Mouse (Mus musculus): ENCODE measurements around the gene Plbd2.

The Plbd2 gene

GRCm38 (mm10) chr5:120473361-120473760, 30.1 kb downstream of the Plbd2 start:
- no peak for DNase-seq

GRCm38 (mm10) chr5:120472770-120473169, 30.7 kb downstream of the Plbd2 start, which contains the start of gene Sdsl:
Gene Sdsl, minus strand, starts transcription at chr5:120472810.
- DNase-seq = no peak

- DNase-seq = peak; percentile 28 to 70
Observed at GRCm38 (mm10) chr5:120471538-120471937, 31.9 kb downstream of the Plbd2 start.

- no peak for DNase-seq
Observed at GRCm38 (mm10) chr5:120468830-120469229, 34.6 kb downstream of the Plbd2 start.

GRCm38 (mm10) chr5:120468336-120468735, 35.1 kb downstream of the Plbd2 start:
- peak in 1 of 2 experiments; percentile 28 for DNase-seq

GRCm38 (mm10) chr5:120467026-120467425, 36.4 kb downstream of the Plbd2 start:
- DNase-seq = peak; percentile 66 to 76

- no peak for DNase-seq
Observed at GRCm38 (mm10) chr5:120465860-120466259, 37.6 kb downstream of the Plbd2 start.

- DNase-seq = peak; percentile 21 to 70
Observed at GRCm38 (mm10) chr5:120465062-120465461, 38.4 kb downstream of the Plbd2 start.

- peak in 1 of 2 experiments; percentile 50 for DNase-seq
Observed at GRCm38 (mm10) chr5:120464321-120464720, 39.1 kb downstream of the Plbd2 start.

- no peak for DNase-seq
Observed at GRCm38 (mm10) chr5:120461902-120462301, 41.5 kb downstream of the Plbd2 start.

- DNase-seq = no peak
Observed at GRCm38 (mm10) chr5:120459133-120459532, 44.3 kb downstream of the Plbd2 start.

- DNase-seq = peak; percentile 36 to 78
Observed at GRCm38 (mm10) chr5:120457628-120458027, 45.8 kb downstream of the Plbd2 start.

GRCm38 (mm10) chr5:120456841-120457554, 46.4 kb downstream of the Plbd2 start:
- no peak for DNase-seq

- no peak for DNase-seq
Observed at GRCm38 (mm10) chr5:120456253-120456652, 47.2 kb downstream of the Plbd2 start.

GRCm38 (mm10) chr5:120454756-120455337, 48.6 kb downstream of the Plbd2 start:
- DNase-seq = no peak

GRCm38 (mm10) chr5:120447305-120447704, 56.1 kb downstream of the Plbd2 start:
- peak; percentile 26 to 58 for DNase-seq

GRCm38 (mm10) chr5:120440733-120441132, 62.7 kb downstream of the Plbd2 start:
- DNase-seq = peak; percentile 84 to 98

GRCm38 (mm10) chr5:120439887-120440670, 63.3 kb downstream of the Plbd2 start:
- DNase-seq = no peak

GRCm38 (mm10) chr5:120438991-120439710, 64.3 kb downstream of the Plbd2 start:
- DNase-seq = peak in 1 of 2 experiments; percentile 41

GRCm38 (mm10) chr5:120438469-120438868, 65.0 kb downstream of the Plbd2 start:
- no peak for DNase-seq

- no peak for DNase-seq
Observed at GRCm38 (mm10) chr5:120437986-120438385, 65.4 kb downstream of the Plbd2 start.

- no peak for DNase-seq
Observed at GRCm38 (mm10) chr5:120437539-120437938, 65.9 kb downstream of the Plbd2 start.
